Mouse (Mus musculus): ENCODE measurements at regions not wholly inside any gene's neighbourhood (a gene's known extent, or its start where the extent isn't known, plus 50 kb on each side); places are given as distances from the start of the nearest gene placed in this dataset.

- DNase-seq (ENCODE audit: low spot score) (peak; percentile 74), ATAC-seq (peak; percentile 74)
- no peaks in the 10 kb centered on the region for H3K4me1 ChIP-seq (ENCODE audit: insufficient read depth, low read depth, low read length)
- TF ChIP-seq CTCF (IDR thresholded peaks at IDR 0.05) (no peak), EP300 (IDR thresholded peaks at IDR 0.05) (0 out of 2 replicates have a peak, but pooled peaks have one; percentile 7)
- H3K36me3 ChIP-seq (ENCODE audit: insufficient read depth, low read length) = no peaks in the 10 kb centered on the region
- no peak overlapping the region for H3K4me2 ChIP-seq (replicated peaks; ENCODE audit: low read depth, low read length)
- H3K9me3 ChIP-seq (ENCODE audit: low read length) = no peaks in the 10 kb centered on the region
- no peak overlapping the region for H3K4me3 ChIP-seq (ENCODE audit: low read depth, low read length)
- no peak overlapping the region for H3K9ac ChIP-seq (replicated peaks; ENCODE audit: low read depth)
- no peaks in the 10 kb centered on the region for H3K27me3 ChIP-seq (replicated peaks; ENCODE audit: insufficient read depth, low read length)
- 45% methylated on average over 3 of the region's 3 CpGs for WGBS
- no peak overlapping the region for H3K27ac ChIP-seq (ENCODE audit: low read length)
Measured at GRCm38 (mm10) chr1:28373351-28373750, 406.7 kb downstream of the Gm597 start.

GRCm38 (mm10) chr1:28349411-28349973, 430.6 kb downstream of the Gm597 start:
- no peak for ATAC-seq
- DNase-seq (ENCODE audit: low spot score) = no peak
- Histone ChIP-seq H3K4me3 (ENCODE audit: low read depth, low read length) (no peak overlapping the region), H3K4me2 (replicated peaks; ENCODE audit: low read depth, low read length) (no peak overlapping the region), H3K36me3 (ENCODE audit: insufficient read depth, low read length) (no peaks in the 10 kb centered on the region), H3K4me1 (ENCODE audit: insufficient read depth, low read depth, low read length) (no peaks in the 10 kb centered on the region), H3K27ac (ENCODE audit: low read length) (no peak overlapping the region), H3K27me3 (replicated peaks; ENCODE audit: insufficient read depth, low read length) (no peaks in the 10 kb centered on the region), H3K9me3 (ENCODE audit: low read length) (no peaks in the 10 kb centered on the region), H3K9ac (replicated peaks; ENCODE audit: low read depth) (no peak overlapping the region)
- TF ChIP-seq CTCF (IDR thresholded peaks at IDR 0.05) (no peak), EP300 (IDR thresholded peaks at IDR 0.05) (no peak)
- 65% methylated on average over 2 of the region's 2 CpGs for WGBS

GRCm38 (mm10) chr1:28348572-28348971, 431.5 kb downstream of the Gm597 start:
- no peak for ATAC-seq
- WGBS = 52% methylated on average over 3 of the region's 3 CpGs
- TF ChIP-seq CTCF (IDR thresholded peaks at IDR 0.05) = no peak
- no peaks in the 10 kb centered on the region for H3K4me1 ChIP-seq (ENCODE audit: insufficient read depth, low read depth, low read length)
- H3K4me2 ChIP-seq (replicated peaks; ENCODE audit: low read depth, low read length) = no peak overlapping the region
- no peak overlapping the region for H3K27ac ChIP-seq (ENCODE audit: low read length)
- no peak overlapping the region for H3K4me3 ChIP-seq (ENCODE audit: low read depth, low read length)
- no peaks in the 10 kb centered on the region for H3K9me3 ChIP-seq (ENCODE audit: low read length)
- no peak for DNase-seq (ENCODE audit: low spot score)
- no peaks in the 10 kb centered on the region for H3K27me3 ChIP-seq (replicated peaks; ENCODE audit: insufficient read depth, low read length)
- no peak overlapping the region for H3K9ac ChIP-seq (replicated peaks; ENCODE audit: low read depth)
- no peaks in the 10 kb centered on the region for H3K36me3 ChIP-seq (ENCODE audit: insufficient read depth, low read length)

GRCm38 (mm10) chr1:28340054-28340453, 440.0 kb downstream of the Gm597 start:
- WGBS = 34% methylated on average over 1 of the region's 1 CpGs

GRCm38 (mm10) chr1:28334366-28334765, 445.7 kb downstream of the Gm597 start:
- TF ChIP-seq CTCF (IDR thresholded peaks at IDR 0.05) (no peak), EP300 (IDR thresholded peaks at IDR 0.05) (no peak)
- Histone ChIP-seq H3K4me1 (ENCODE audit: insufficient read depth, low read depth, low read length) (no peaks in the 10 kb centered on the region), H3K36me3 (ENCODE audit: insufficient read depth, low read length) (no peaks in the 10 kb centered on the region), H3K27ac (ENCODE audit: low read length) (no peak overlapping the region), H3K4me2 (replicated peaks; ENCODE audit: low read depth, low read length) (no peak overlapping the region), H3K4me3 (ENCODE audit: low read depth, low read length) (no peak overlapping the region), H3K9me3 (ENCODE audit: low read length) (no peaks in the 10 kb centered on the region), H3K9ac (replicated peaks; ENCODE audit: low read depth) (no peak overlapping the region), H3K27me3 (replicated peaks; ENCODE audit: insufficient read depth, low read length) (no peaks in the 10 kb centered on the region)
- ATAC-seq (no peak), DNase-seq (ENCODE audit: low spot score) (no peak)
- WGBS = 66% methylated on average over 3 of the region's 3 CpGs

More at GRCm38 (mm10) chr1:28340054-28340453, 440.0 kb downstream of the Gm597 start:
- Histone ChIP-seq H3K4me3 (ENCODE audit: low read depth, low read length) (no peak overlapping the region), H3K9me3 (ENCODE audit: low read length) (no peaks in the 10 kb centered on the region), H3K27me3 (replicated peaks; ENCODE audit: insufficient read depth, low read length) (no peaks in the 10 kb centered on the region), H3K4me2 (replicated peaks; ENCODE audit: low read depth, low read length) (no peak overlapping the region), H3K9ac (replicated peaks; ENCODE audit: low read depth) (no peak overlapping the region), H3K4me1 (ENCODE audit: insufficient read depth, low read depth, low read length) (no peaks in the 10 kb centered on the region), H3K36me3 (ENCODE audit: insufficient read depth, low read length) (no peaks in the 10 kb centered on the region), H3K27ac (ENCODE audit: low read length) (no peak overlapping the region)
- DNase-seq (ENCODE audit: low spot score) (no peak), ATAC-seq (no peak)
- TF ChIP-seq CTCF (IDR thresholded peaks at IDR 0.05) = no peak
- TF ChIP-seq EP300 (IDR thresholded peaks at IDR 0.05) = no peak

- no peaks in the 10 kb centered on the region for H3K9me3 ChIP-seq (ENCODE audit: low read length)
- DNase-seq (ENCODE audit: low spot score) = no peak
- no peak for ATAC-seq
Measured at GRCm38 (mm10) chr1:28332031-28332430, 448.0 kb downstream of the Gm597 start.

GRCm38 (mm10) chr1:28328986-28329385, 451.1 kb downstream of the Gm597 start:
- ATAC-seq = peak; percentile 74
- H3K27ac ChIP-seq (ENCODE audit: low read length) = no peak overlapping the region

More at GRCm38 (mm10) chr1:28332031-28332430, 448.0 kb downstream of the Gm597 start:
- Histone ChIP-seq H3K4me3 (ENCODE audit: low read depth, low read length) (no peak overlapping the region), H3K36me3 (ENCODE audit: insufficient read depth, low read length) (no peaks in the 10 kb centered on the region), H3K4me2 (replicated peaks; ENCODE audit: low read depth, low read length) (no peak overlapping the region), H3K4me1 (ENCODE audit: insufficient read depth, low read depth, low read length) (no peaks in the 10 kb centered on the region), H3K9ac (replicated peaks; ENCODE audit: low read depth) (no peak overlapping the region), H3K27me3 (replicated peaks; ENCODE audit: insufficient read depth, low read length) (no peaks in the 10 kb centered on the region), H3K27ac (ENCODE audit: low read length) (no peak overlapping the region)
- TF ChIP-seq CTCF (IDR thresholded peaks at IDR 0.05) = no peak
- no peak for TF ChIP-seq EP300 (IDR thresholded peaks at IDR 0.05)

More at GRCm38 (mm10) chr1:28328986-28329385, 451.1 kb downstream of the Gm597 start:
- Histone ChIP-seq H3K36me3 (ENCODE audit: insufficient read depth, low read length) (no peaks in the 10 kb centered on the region), H3K9me3 (ENCODE audit: low read length) (no peaks in the 10 kb centered on the region), H3K4me1 (ENCODE audit: insufficient read depth, low read depth, low read length) (no peaks in the 10 kb centered on the region), H3K4me3 (ENCODE audit: low read depth, low read length) (no peak overlapping the region), H3K9ac (replicated peaks; ENCODE audit: low read depth) (no peak overlapping the region), H3K27me3 (replicated peaks; ENCODE audit: insufficient read depth, low read length) (no peaks in the 10 kb centered on the region), H3K4me2 (replicated peaks; ENCODE audit: low read depth, low read length) (peak overlapping the region; percentile 37; the same call in 1 of the 2 replicates)
- TF ChIP-seq CTCF (IDR thresholded peaks at IDR 0.05) (no peak), EP300 (IDR thresholded peaks at IDR 0.05) (no peak; the same call in 1 of the 2 replicates)
- peak; percentile 48 for DNase-seq (ENCODE audit: low spot score)
- WGBS = 47% methylated on average over 9 of the region's 9 CpGs

Data from lung, postnatal 0 days (tissue).